Mouse (Mus musculus): Measurements from ENCODE around the gene Cog4.

- TF ChIP-seq GATA1 (IDR thresholded peaks at IDR 0.05; ENCODE audit: borderline replicate concordance, low read length) (no peak), FLI1 (IDR thresholded peaks at IDR 0.05; ENCODE audit: low read length) (no peak)
Observed at GRCm38 (mm10) chr8:110906682-110907081, 60.3 kb downstream of the Cog4 start.

Measured in megakaryocyte, embryonic 14.5 days (primary cell).